Mouse (Mus musculus): ENCODE data around the gene Arhgap24. TPM values are rescaled to one million over a fixed set of nuclear protein-coding genes. Genes with fewer than 3 reads are reported as not detected.

Arhgap24 gene
- total and polyA plus RNA-seq, 3 experiments: 34.7 to 51.6 (median 47.9) TPM

GRCm38 (mm10) chr5:102744051-102744450 lies 262.9 kb downstream of the Arhgap24 start:
- in situ Hi-C loops (cut with MboI; ENCODE audit: low pct_ligation_motif_present, low pct_unique_long_range_greater_than_20kb, low sequenced_read_pairs): no loop called here
- Histone ChIP-seq H3K9ac (ENCODE audit: insufficient read depth, low read depth) (no peak overlapping the region), H3K27me3 (replicated peaks) (no peaks in the 10 kb centered on the region), H3K9me3 (replicated peaks; ENCODE audit: low read length) (no peaks in the 10 kb centered on the region), H3K4me3 (replicated peaks in 1 of 3; ENCODE audit: low read depth in 2 of 3, low read length in 2 of 3, poor library complexity in 1 of 3) (no peak overlapping the region), H3K27ac (ENCODE audit: insufficient read depth, low read depth) (no peak overlapping the region), H3K36me3 (replicated peaks in 1 of 2; ENCODE audit: control insufficient read depth in 1 of 2, insufficient read depth in 1 of 2, low read length in 1 of 2) (peaks cover 0 to 59% of the 10 kb centered on the region in 2 experiments), H3K79me2 (replicated peaks; ENCODE audit: control insufficient read depth, extremely low read depth, insufficient read depth, poor library complexity, severe bottlenecking) (no peaks in the 10 kb centered on the region), H3K4me2 (ENCODE audit: insufficient read depth, low read depth, poor library complexity, severe bottlenecking) (no peak overlapping the region), H3K4me1 (ENCODE audit: control insufficient read depth in 1 of 2, insufficient read depth in 2 of 2) (peaks cover 0 to 23% of the 10 kb centered on the region in 2 experiments; a peak in 2 of 4 replicates)
- DNase-seq (ENCODE audit: extremely low read depth): no peak
- TF ChIP-seq IRF4 (IDR thresholded peaks at IDR 0.05; ENCODE audit: low read depth, low read length) (no peak), ELF1 (IDR thresholded peaks at IDR 0.05; ENCODE audit: low read depth, low read length) (no peak), RCOR1 (conservative IDR thresholded peaks at IDR 0.05; ENCODE audit: low read depth, low read length) (no peak), MXI1 (IDR thresholded peaks at IDR 0.05; ENCODE audit: low read depth, low read length) (no peak), MAZ (IDR thresholded peaks at IDR 0.05; ENCODE audit: low read depth, low read length) (no peak), UBTF (IDR thresholded peaks at IDR 0.05; ENCODE audit: low read depth, low read length) (no peak)
- dilution Hi-C loops (cut with MboI; ENCODE audit: extremely low pct_ligation_motif_present, extremely low pct_unique_long_range_greater_than_20kb, low sequenced_read_pairs): no loop called here

DNA sequence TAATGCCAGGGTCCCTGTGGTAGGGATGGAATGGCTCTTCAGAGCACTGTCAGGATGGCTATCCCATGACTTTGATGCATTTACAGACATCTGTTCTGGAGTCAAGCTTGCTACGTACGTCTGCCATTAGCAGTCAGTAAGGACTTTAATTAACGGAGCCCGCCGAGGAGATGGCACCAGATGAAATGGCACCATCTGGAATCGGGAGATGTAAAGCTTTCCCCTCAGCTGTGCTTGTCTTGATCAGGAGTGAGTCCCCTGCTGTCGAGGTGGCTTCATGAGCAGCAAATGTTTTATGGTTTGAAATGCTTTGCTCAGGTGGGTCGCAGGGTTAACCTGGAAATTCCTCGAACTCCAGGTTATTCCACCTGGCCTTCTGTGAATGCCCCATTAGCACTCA lies 267.0 kb downstream of the Arhgap24 start:
- in situ Hi-C loops (cut with MboI; ENCODE audit: low pct_ligation_motif_present, low pct_unique_long_range_greater_than_20kb, low sequenced_read_pairs): no loop called here
- Histone ChIP-seq H3K4me2 (ENCODE audit: insufficient read depth, low read depth, poor library complexity, severe bottlenecking) (no peak overlapping the region), H3K9ac (ENCODE audit: insufficient read depth, low read depth) (no peak overlapping the region), H3K27ac (ENCODE audit: insufficient read depth, low read depth) (no peak overlapping the region), H3K4me1 (ENCODE audit: control insufficient read depth in 1 of 2, insufficient read depth in 2 of 2) (peaks cover 0 to 2% of the 10 kb centered on the region in 2 experiments; a peak in 1 of 4 replicates), H3K9me3 (replicated peaks; ENCODE audit: low read length) (no peaks in the 10 kb centered on the region), H3K79me2 (replicated peaks; ENCODE audit: control insufficient read depth, extremely low read depth, insufficient read depth, poor library complexity, severe bottlenecking) (no peaks in the 10 kb centered on the region), H3K27me3 (replicated peaks) (no peaks in the 10 kb centered on the region), H3K36me3 (replicated peaks in 1 of 2; ENCODE audit: control insufficient read depth in 1 of 2, insufficient read depth in 1 of 2, low read length in 1 of 2) (peaks cover 0 to 66% of the 10 kb centered on the region in 2 experiments), H3K4me3 (replicated peaks in 1 of 3; ENCODE audit: low read depth in 2 of 3, low read length in 2 of 3, poor library complexity in 1 of 3) (no peak overlapping the region)
- DNase-seq (ENCODE audit: extremely low read depth): no peak
- no peak for TF ChIP-seq ZC3H11A (IDR thresholded peaks at IDR 0.05; ENCODE audit: low read depth, low read length)
- no peak for TF ChIP-seq E2F4 (IDR thresholded peaks at IDR 0.05; ENCODE audit: insufficient replicate concordance, low read depth, low read length)
- no peak for TF ChIP-seq ZMIZ1 (IDR thresholded peaks at IDR 0.05; ENCODE audit: low read depth, low read length)
- TF ChIP-seq ELF1 (IDR thresholded peaks at IDR 0.05; ENCODE audit: low read depth, low read length): no peak
- TF ChIP-seq MXI1 (IDR thresholded peaks at IDR 0.05; ENCODE audit: low read depth, low read length): no peak
- TF ChIP-seq USF2 (conservative IDR thresholded peaks at IDR 0.05; ENCODE audit: low read depth, low read length): no peak
- TF ChIP-seq MAZ (IDR thresholded peaks at IDR 0.05; ENCODE audit: low read depth, low read length): no peak
- TF ChIP-seq EP300 (IDR thresholded peaks at IDR 0.05; ENCODE audit: low read length): no peak
- no peak for TF ChIP-seq MAFK (IDR thresholded peaks at IDR 0.05; ENCODE audit: insufficient replicate concordance, low read length)
- dilution Hi-C loops (cut with MboI; ENCODE audit: extremely low pct_ligation_motif_present, extremely low pct_unique_long_range_greater_than_20kb, low sequenced_read_pairs): no loop called here

DNA sequence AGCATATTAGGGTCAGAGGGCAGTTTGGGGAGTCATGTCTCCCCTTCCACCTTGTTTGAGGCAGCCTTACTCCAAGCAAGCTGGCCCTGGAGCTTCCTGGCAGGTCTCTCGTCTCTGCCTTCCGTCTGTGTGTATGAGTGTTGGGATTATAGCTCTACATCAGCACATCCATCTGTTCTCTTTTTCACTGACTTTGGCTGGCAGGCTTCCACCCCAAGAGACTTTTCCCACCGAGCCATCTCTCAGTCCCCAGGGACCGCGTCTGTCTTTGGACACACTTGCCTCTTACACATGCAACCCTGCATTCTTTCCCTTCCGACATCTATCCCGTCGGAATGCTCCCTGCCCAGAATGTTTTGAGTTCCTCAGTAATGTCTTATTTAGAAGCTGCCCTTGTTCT lies 267.8 kb downstream of the Arhgap24 start:
- H3K27me3 ChIP-seq (replicated peaks): no peaks in the 10 kb centered on the region
- H3K79me2 ChIP-seq (replicated peaks; ENCODE audit: control insufficient read depth, extremely low read depth, insufficient read depth, poor library complexity, severe bottlenecking): no peaks in the 10 kb centered on the region
- in situ Hi-C loops (cut with MboI; ENCODE audit: low pct_ligation_motif_present, low pct_unique_long_range_greater_than_20kb, low sequenced_read_pairs): no loop called here
- peaks cover 0 to 62% of the 10 kb centered on the region in 2 experiments for H3K36me3 ChIP-seq (replicated peaks in 1 of 2; ENCODE audit: control insufficient read depth in 1 of 2, insufficient read depth in 1 of 2, low read length in 1 of 2)
- no peaks in the 10 kb centered on the region for H3K9me3 ChIP-seq (replicated peaks; ENCODE audit: low read length)
- H3K4me3 ChIP-seq (replicated peaks in 1 of 3; ENCODE audit: low read depth in 2 of 3, low read length in 2 of 3, poor library complexity in 1 of 3): no peak overlapping the region
- DNase-seq (ENCODE audit: extremely low read depth): no peak
- no peaks in the 10 kb centered on the region for H3K4me1 ChIP-seq (ENCODE audit: control insufficient read depth in 1 of 2, insufficient read depth in 2 of 2)
- H3K27ac ChIP-seq (ENCODE audit: insufficient read depth, low read depth): no peak overlapping the region
- TF ChIP-seq CHD2 (IDR thresholded peaks at IDR 0.05; ENCODE audit: low read length) (no peak), MAX (IDR thresholded peaks at IDR 0.05; ENCODE audit: low read length) (no peak), ZKSCAN1 (IDR thresholded peaks at IDR 0.05; ENCODE audit: borderline replicate concordance, low read depth, low read length) (no peak), CHD1 (IDR thresholded peaks at IDR 0.05; ENCODE audit: low read depth, low read length) (no peak), ZC3H11A (IDR thresholded peaks at IDR 0.05; ENCODE audit: low read depth, low read length) (no peak), GABPA (IDR thresholded peaks at IDR 0.05; ENCODE audit: insufficient replicate concordance, low read depth, low read length) (no peak), ELF1 (IDR thresholded peaks at IDR 0.05; ENCODE audit: low read depth, low read length) (no peak), JUND (conservative IDR thresholded peaks at IDR 0.05; ENCODE audit: low read depth, low read length) (no peak), USF2 (conservative IDR thresholded peaks at IDR 0.05; ENCODE audit: low read depth, low read length) (no peak), UBTF (IDR thresholded peaks at IDR 0.05; ENCODE audit: low read depth, low read length) (no peak)
- no peak overlapping the region for H3K9ac ChIP-seq (ENCODE audit: insufficient read depth, low read depth)
- dilution Hi-C loops (cut with MboI; ENCODE audit: extremely low pct_ligation_motif_present, extremely low pct_unique_long_range_greater_than_20kb, low sequenced_read_pairs): no loop called here
- no peak overlapping the region for H3K4me2 ChIP-seq (ENCODE audit: insufficient read depth, low read depth, poor library complexity, severe bottlenecking)
